ENCODE assay signal across 13 mouse cellular contexts in genomic region chr2:85213746-85214145, GRCm38 (mm10). TPM values are rescaled to one million over a fixed set of nuclear protein-coding genes. Genes with fewer than 3 reads are reported as not detected.
DNase-seq lines count a peak whose midpoint lies in the region; ATAC-seq and TF ChIP-seq lines count a peak whose summit lies in the region.
"Had no signal": no experiment of that assay in that cellular context is flagged by ENCODE, and none has a peak within 500 bp of the region (broad histone marks: within the 10 kb centered on the region; RNA-seq: fewer than 3 reads in every experiment).

No protein-coding gene starts in this region.

- no peak overlapping the region for H3K4me2 ChIP-seq in forebrain, embryonic 13.5 days
- H3K4me2 ChIP-seq in forebrain, embryonic 12.5 days = no peak overlapping the region
- H3K4me2 ChIP-seq: limb, embryonic 15.5 days; neural tube, embryonic 13.5 days had no signal

- no peak overlapping the region for H3K9ac ChIP-seq in forebrain, embryonic 13.5 days
- no peak overlapping the region for H3K9ac ChIP-seq in forebrain, embryonic 12.5 days
- no peak overlapping the region for H3K9ac ChIP-seq in heart, adult 2 months (ENCODE audit: low read depth, low read length)
- H3K9ac ChIP-seq: limb, embryonic 15.5 days; neural tube, embryonic 13.5 days had no signal

- TF ChIP-seq EP300 in heart, adult 2 months (IDR thresholded peaks at IDR 0.05; ENCODE audit: insufficient read depth, low read depth, low read length) = no peak

- TF ChIP-seq POLR2A in heart, adult 2 months (IDR thresholded peaks at IDR 0.05; ENCODE audit: insufficient read depth, low read depth, low read length) = no peak

- no peaks in the 10 kb centered on the region for H3K79me2 ChIP-seq in heart, adult 2 months (replicated peaks; ENCODE audit: control insufficient read depth, insufficient read depth, low read length)

- ATAC-seq in forebrain, embryonic 13.5 days = peak; percentile 97
- ATAC-seq in forebrain, embryonic 12.5 days (ENCODE audit: low FRiP score) = no peak

- 63% methylated on average over 2 of the region's 2 CpGs for WGBS in forebrain, embryonic 13.5 days
- 79% methylated on average over 2 of the region's 2 CpGs for WGBS in forebrain, embryonic 12.5 days
- WGBS in heart, adult 2 months = 71% methylated on average over 2 of the region's 2 CpGs

- no peaks in the 10 kb centered on the region for H3K9me3 ChIP-seq in forebrain, embryonic 13.5 days (replicated peaks)
- no peaks in the 10 kb centered on the region for H3K9me3 ChIP-seq in forebrain, embryonic 12.5 days
- H3K9me3 ChIP-seq: embryonic facial prominence, embryonic 10.5 days; limb, embryonic 15.5 days; neural tube, embryonic 13.5 days had no signal

- H3K4me3 ChIP-seq in forebrain, embryonic 13.5 days = no peak overlapping the region
- H3K4me3 ChIP-seq in forebrain, embryonic 12.5 days (replicated peaks) = no peak overlapping the region
- H3K4me3 ChIP-seq in heart, adult 2 months = no peak overlapping the region
- H3K4me3 ChIP-seq: embryonic facial prominence, embryonic 10.5 days; limb, embryonic 15.5 days; neural tube, embryonic 13.5 days had no signal

- H3K4me1 ChIP-seq in forebrain, embryonic 13.5 days = no peaks in the 10 kb centered on the region
- H3K4me1 ChIP-seq in forebrain, embryonic 12.5 days = no peaks in the 10 kb centered on the region
- H3K4me1 ChIP-seq in heart, adult 2 months (ENCODE audit: control insufficient read depth, insufficient read depth, low read length) = no peaks in the 10 kb centered on the region
- H3K4me1 ChIP-seq: embryonic facial prominence, embryonic 10.5 days; limb, embryonic 15.5 days; neural tube, embryonic 13.5 days had no signal

- peak; percentile 89 for DNase-seq in cerebellum, adult 11-12 months
- peak; percentile 19 to 43 for DNase-seq in frontal cortex, postnatal 25 days (ENCODE audit: low spot score in 2 of 2)
- peak; percentile 48 to 53 for DNase-seq in left cerebral cortex, postnatal 10 days (ENCODE audit: extremely low spot score in 1 of 2, low spot score in 2 of 2)
- DNase-seq in kidney, postnatal 4 days = no peak
- DNase-seq in heart, adult 2 months = no peak
- DNase-seq in heart, postnatal 10 days = no peak
- DNase-seq: adrenal gland, postnatal 25 days; gastrocnemius, postnatal 25 days had no signal

- H3K27me3 ChIP-seq in forebrain, embryonic 13.5 days = no peaks in the 10 kb centered on the region
- no peaks in the 10 kb centered on the region for H3K27me3 ChIP-seq in forebrain, embryonic 12.5 days
- no peaks in the 10 kb centered on the region for H3K27me3 ChIP-seq in heart, adult 2 months (ENCODE audit: control insufficient read depth, insufficient read depth, low read length)
- H3K27me3 ChIP-seq: limb, embryonic 15.5 days; neural tube, embryonic 13.5 days had no signal

- intact Hi-C loops in left cerebral cortex, postnatal 10 days (cut with DNase I) = no loop called here
- intact Hi-C loops in heart, adult 2 months (cut with DNase I) = no loop called here
- intact Hi-C loops in heart, postnatal 10 days (cut with DNase I) = no loop called here

- H3K36me3 ChIP-seq in forebrain, embryonic 13.5 days (ENCODE audit: poor library complexity, severe bottlenecking) = no peaks in the 10 kb centered on the region
- no peaks in the 10 kb centered on the region for H3K36me3 ChIP-seq in forebrain, embryonic 12.5 days (replicated peaks)
- H3K36me3 ChIP-seq in heart, adult 2 months (ENCODE audit: control insufficient read depth, insufficient read depth, low read length) = no peaks in the 10 kb centered on the region
- H3K36me3 ChIP-seq: embryonic facial prominence, embryonic 10.5 days; limb, embryonic 15.5 days; neural tube, embryonic 13.5 days had no signal

- no peak overlapping the region for H3K27ac ChIP-seq in forebrain, embryonic 13.5 days
- no peak overlapping the region for H3K27ac ChIP-seq in forebrain, embryonic 12.5 days
- H3K27ac ChIP-seq in heart, adult 2 months = no peak overlapping the region
- H3K27ac ChIP-seq: embryonic facial prominence, embryonic 10.5 days; limb, embryonic 15.5 days; neural tube, embryonic 13.5 days had no signal

- no peak for TF ChIP-seq CTCF in heart, adult 2 months (IDR thresholded peaks at IDR 0.05)

RNA-seq across cellular contexts. Expression of gene Lrrc55, which starts 16.7 kb away (rescaled TPM):
- 4.5 and 6.2 TPM in 2 replicates for polyA plus RNA-seq in forebrain, embryonic 13.5 days (2015; fragmentation: Nextera tagmentation; extraction: Ambion mirVana)
- polyA plus RNA-seq in forebrain, embryonic 12.5 days (2016; fragmentation: Nextera tagmentation; extraction: Ambion mirVana) = 2.8 and 3.1 TPM in 2 replicates
- 10 to 100 TPM; 55.1 to 56.6 TPM for total RNA-seq in left cerebral cortex, postnatal 10 days (2021)
- total RNA-seq in heart, adult 2 months (2021) = 1 to 10 TPM in 1 of 2 experiments, under 1 TPM in 1; 0.81 to 1.6 TPM
- polyA plus RNA-seq in heart, adult 2 months (2012; rRNA removed) = 1.3 and 3.1 TPM in 2 replicates
- 1 to 10 TPM; 3.5 to 6.3 TPM for total RNA-seq in heart, postnatal 10 days (2021)

Comparison
In these comparisons a context has a peak if more than half of its experiments do, and no peak if none do; other contexts are left out.
1. DNase-seq: peak in cerebellum, adult 11-12 months (single experiment), frontal cortex, postnatal 25 days (2 of 2) and left cerebral cortex, postnatal 10 days (2 of 2); none in kidney, postnatal 4 days (0 of 2), heart, adult 2 months (0 of 2) and heart, postnatal 10 days (0 of 2).
2. RNA of gene Lrrc55, which starts 16.7 kb away (total RNA-seq): 55.1 to 56.6 TPM in left cerebral cortex, postnatal 10 days; 3.5 to 6.3 TPM in heart, postnatal 10 days and 0.81 to 1.6 TPM in heart, adult 2 months; every median in the first group is over 4 times any median in the second.